Mouse (Mus musculus): ENCODE measurements around the gene Agl. TPM values are rescaled to one million over a fixed set of nuclear protein-coding genes. Genes with fewer than 3 reads are reported as not detected.

Agl gene
- polyA plus RNA-seq, 1 experiment from 2014 or later = 12.8 TPM

GRCm38 (mm10) chr3:116844880-116845579 is 37.1 kb upstream of the Agl start:
- no peak for ATAC-seq (replicated peaks; ENCODE audit: low FRiP score, low read depth)
- Histone ChIP-seq H3K9me3 (replicated peaks; ENCODE audit: low read length) (no peaks in the 10 kb centered on the region), H3K4me3 (replicated peaks; ENCODE audit: low read depth, low read length) (no peak overlapping the region), H3K27me3 (ENCODE audit: insufficient read depth, low read length) (no peaks in the 10 kb centered on the region), H3K27ac (no peak overlapping the region), H3K36me3 (ENCODE audit: insufficient read depth, low read length) (no peaks in the 10 kb centered on the region), H3K9ac (ENCODE audit: low read depth, low read length) (no peak overlapping the region), H3K4me2 (ENCODE audit: low read length) (no peak overlapping the region), H3K4me1 (replicated peaks; ENCODE audit: insufficient read depth, low read length) (no peaks in the 10 kb centered on the region)
- no peak for DNase-seq (ENCODE audit: low spot score)
- WGBS = 87% methylated on average over 10 of the region's 10 CpGs
- no peak for TF ChIP-seq CTCF (IDR thresholded peaks at IDR 0.05; ENCODE audit: low read depth)

GRCm38 (mm10) chr3:116841311-116841710 is 33.3 kb upstream of the Agl start:
- Histone ChIP-seq H3K27me3 (ENCODE audit: insufficient read depth, low read length) (no peaks in the 10 kb centered on the region), H3K9ac (ENCODE audit: low read depth, low read length) (no peak overlapping the region), H3K9me3 (replicated peaks; ENCODE audit: low read length) (no peaks in the 10 kb centered on the region), H3K4me2 (ENCODE audit: low read length) (no peak overlapping the region), H3K27ac (no peak overlapping the region), H3K36me3 (ENCODE audit: insufficient read depth, low read length) (no peaks in the 10 kb centered on the region), H3K4me3 (replicated peaks; ENCODE audit: low read depth, low read length) (no peak overlapping the region), H3K4me1 (replicated peaks; ENCODE audit: insufficient read depth, low read length) (no peaks in the 10 kb centered on the region)
- 78% methylated on average over 2 of the region's 2 CpGs for WGBS
- no peak for TF ChIP-seq CTCF (IDR thresholded peaks at IDR 0.05; ENCODE audit: low read depth)
- ATAC-seq (replicated peaks; ENCODE audit: low FRiP score, low read depth) (no peak), DNase-seq (ENCODE audit: low spot score) (no peak)

GRCm38 (mm10) chr3:116836681-116837475 is 28.9 kb upstream of the Agl start:
- Histone ChIP-seq H3K4me3 (replicated peaks; ENCODE audit: low read depth, low read length) (no peak overlapping the region), H3K27ac (no peak overlapping the region), H3K4me1 (replicated peaks; ENCODE audit: insufficient read depth, low read length) (no peaks in the 10 kb centered on the region), H3K4me2 (ENCODE audit: low read length) (no peak overlapping the region), H3K36me3 (ENCODE audit: insufficient read depth, low read length) (no peaks in the 10 kb centered on the region), H3K9me3 (replicated peaks; ENCODE audit: low read length) (no peaks in the 10 kb centered on the region), H3K9ac (ENCODE audit: low read depth, low read length) (no peak overlapping the region), H3K27me3 (ENCODE audit: insufficient read depth, low read length) (no peaks in the 10 kb centered on the region)
- ATAC-seq (replicated peaks; ENCODE audit: low FRiP score, low read depth) (no peak), DNase-seq (ENCODE audit: low spot score) (no peak)
- no peak for TF ChIP-seq CTCF (IDR thresholded peaks at IDR 0.05; ENCODE audit: low read depth)
- WGBS = 83% methylated on average over 23 of the region's 23 CpGs

- peak; percentile 96 for TF ChIP-seq CTCF (IDR thresholded peaks at IDR 0.05; ENCODE audit: low read depth)
- no peaks in the 10 kb centered on the region for H3K27me3 ChIP-seq (ENCODE audit: insufficient read depth, low read length)
- H3K9me3 ChIP-seq (replicated peaks; ENCODE audit: low read length) = no peaks in the 10 kb centered on the region
- H3K4me1 ChIP-seq (replicated peaks; ENCODE audit: insufficient read depth, low read length) = no peaks in the 10 kb centered on the region
- no peaks in the 10 kb centered on the region for H3K36me3 ChIP-seq (ENCODE audit: insufficient read depth, low read length)
- ATAC-seq (replicated peaks; ENCODE audit: low FRiP score, low read depth) (peak; percentile 76), DNase-seq (ENCODE audit: low spot score) (peak; percentile 96)
- peak overlapping the region; percentile 41; the same call in 1 of the 2 replicates for H3K9ac ChIP-seq (ENCODE audit: low read depth, low read length)
- H3K4me3 ChIP-seq (replicated peaks; ENCODE audit: low read depth, low read length) = peak overlapping the region; percentile 31
- H3K4me2 ChIP-seq (ENCODE audit: low read length) = peak overlapping the region; percentile 77
- no peak overlapping the region for H3K27ac ChIP-seq
- 22% methylated on average over 21 of the region's 21 CpGs for WGBS
These were observed 28.1 kb upstream of the Agl start for GRCm38 (mm10) chr3:116835770-116836680.

- Histone ChIP-seq H3K27ac (no peak overlapping the region), H3K9ac (ENCODE audit: low read depth, low read length) (0 out of 2 replicates have a peak overlapping the region, but pooled peaks have one; percentile 41), H3K36me3 (ENCODE audit: insufficient read depth, low read length) (no peaks in the 10 kb centered on the region), H3K4me3 (replicated peaks; ENCODE audit: low read depth, low read length) (peak overlapping the region; percentile 31), H3K9me3 (replicated peaks; ENCODE audit: low read length) (no peaks in the 10 kb centered on the region), H3K27me3 (ENCODE audit: insufficient read depth, low read length) (no peaks in the 10 kb centered on the region), H3K4me2 (ENCODE audit: low read length) (peak overlapping the region; percentile 77; the same call in 1 of the 2 replicates), H3K4me1 (replicated peaks; ENCODE audit: insufficient read depth, low read length) (no peaks in the 10 kb centered on the region)
- no peak for DNase-seq (ENCODE audit: low spot score)
- ATAC-seq (replicated peaks; ENCODE audit: low FRiP score, low read depth) = no peak
- WGBS = 60% methylated on average over 4 of the region's 4 CpGs
- TF ChIP-seq CTCF (IDR thresholded peaks at IDR 0.05; ENCODE audit: low read depth) = no peak
These were observed 27.4 kb upstream of the Agl start for GRCm38 (mm10) chr3:116835350-116835749.

- no peaks in the 10 kb centered on the region for H3K9me3 ChIP-seq (replicated peaks; ENCODE audit: low read length)
- no peak overlapping the region for H3K4me2 ChIP-seq (ENCODE audit: low read length)
These were observed 26.3 kb upstream of the Agl start for GRCm38 (mm10) chr3:116834241-116834640.

More at GRCm38 (mm10) chr3:116834241-116834640, 26.3 kb upstream of the Agl start:
- no peak for DNase-seq (ENCODE audit: low spot score)
- no peaks in the 10 kb centered on the region for H3K36me3 ChIP-seq (ENCODE audit: insufficient read depth, low read length)
- H3K27me3 ChIP-seq (ENCODE audit: insufficient read depth, low read length) = no peaks in the 10 kb centered on the region
- WGBS = 90% methylated on average over 6 of the region's 6 CpGs
- no peak for TF ChIP-seq CTCF (IDR thresholded peaks at IDR 0.05; ENCODE audit: low read depth)
- no peak for ATAC-seq (replicated peaks; ENCODE audit: low FRiP score, low read depth)
- H3K27ac ChIP-seq = no peak overlapping the region
- H3K9ac ChIP-seq (ENCODE audit: low read depth, low read length) = no peak overlapping the region
- no peak overlapping the region for H3K4me3 ChIP-seq (replicated peaks; ENCODE audit: low read depth, low read length)
- no peaks in the 10 kb centered on the region for H3K4me1 ChIP-seq (replicated peaks; ENCODE audit: insufficient read depth, low read length)
